Mouse (Mus musculus): ENCODE measurements around the gene Srbd1. TPM values are rescaled to one million over a fixed set of nuclear protein-coding genes. Genes with fewer than 3 reads are reported as not detected.

Gene Srbd1
- polyA plus RNA-seq, 1 experiment from 2014 or later: 22.6 TPM

- Histone ChIP-seq H3K27me3 (0 out of 2 replicates have a peak, but pooled peaks cover 5% of the 10 kb centered on the region), H3K9me3 (replicated peaks) (no peaks in the 10 kb centered on the region), H3K27ac (no peak overlapping the region), H3K4me2 (replicated peaks) (no peak overlapping the region), H3K4me3 (no peak overlapping the region), H3K36me3 (no peaks in the 10 kb centered on the region), H3K9ac (no peak overlapping the region), H3K4me1 (peaks cover 11% of the 10 kb centered on the region)
- ATAC-seq (ENCODE audit: low FRiP score): no peak
- WGBS: 43% methylated on average over 10 of the region's 10 CpGs
These were observed 209.7 kb downstream of the Srbd1 start for GRCm38 (mm10) chr17:85935268-85935667.

Other genes with a start within 250 kb of the Srbd1 start
- gene Prkce, start 22.6 kb upstream of the Srbd1 start, polyA plus RNA-seq (2016; fragmentation: Nextera tagmentation; extraction: Ambion mirVana): 11.0 and 12.0 TPM in 2 replicates